ENCODE assay signal across 8 mouse cellular contexts in the genomic region with DNA sequence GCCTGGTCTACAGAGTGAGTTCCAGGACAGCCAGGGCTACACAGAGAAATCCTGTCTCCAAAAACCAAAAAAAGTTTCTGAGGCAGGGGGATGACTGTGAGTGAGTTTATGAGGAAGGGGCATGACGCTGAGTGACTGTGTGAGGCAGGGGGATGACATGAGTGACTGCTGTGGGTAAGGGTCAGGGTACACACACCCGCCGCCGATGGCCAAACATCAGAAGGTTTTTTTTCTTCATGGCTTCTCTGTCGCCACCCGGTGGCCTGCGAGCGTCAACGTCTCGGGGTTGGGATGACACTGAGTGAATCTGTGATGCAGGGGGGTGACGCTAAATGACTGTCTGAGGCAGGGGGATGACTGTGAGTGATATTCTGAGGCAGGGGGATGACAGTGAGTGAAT. TPM values are rescaled to one million over a fixed set of nuclear protein-coding genes. Genes with fewer than 3 reads are reported as not detected.
DNase-seq lines count a peak whose midpoint lies in the region; ATAC-seq lines count a peak whose summit lies in the region.
"Not testable (repeated sequence)": the region's sequence is repeated elsewhere in the genome, so short reads cannot be mapped to it uniquely, and the experiment has no call there.

No protein-coding gene starts in this region.

- not testable (repeated sequence) for H3K27me3 ChIP-seq in hindbrain, embryonic 13.5 days

- DNase-seq in ZHBTc4 (ENCODE audit: low read depth, low spot score): peak; percentile 36
- peak; percentile 65 to 81 for DNase-seq in cerebellum, postnatal 4 days (ENCODE audit: low spot score in 2 of 2)
- peak; percentile 47 to 70 for DNase-seq in frontal cortex, postnatal 25 days (ENCODE audit: low spot score in 2 of 2)
- peak; percentile 46 to 64 for DNase-seq in layer of hippocampus, postnatal 25 days (ENCODE audit: extremely low spot score in 1 of 2, low spot score in 1 of 2)
- DNase-seq in lung, postnatal 14 days: peak; percentile 81
- peak; percentile 54 for DNase-seq in ovary, postnatal 14 days (ENCODE audit: low spot score)
- DNase-seq in thymus, postnatal 14 days: peak; percentile 86

- peak overlapping the region; percentile 58 for H3K4me3 ChIP-seq in hindbrain, embryonic 13.5 days

- peak overlapping the region; percentile 84 for H3K9ac ChIP-seq in hindbrain, embryonic 13.5 days

- not testable (repeated sequence) for H3K4me1 ChIP-seq in hindbrain, embryonic 13.5 days (replicated peaks)

- peak overlapping the region; percentile 69 for H3K4me2 ChIP-seq in hindbrain, embryonic 13.5 days

- H3K36me3 ChIP-seq in hindbrain, embryonic 13.5 days: not testable (repeated sequence)

- H3K9me3 ChIP-seq in hindbrain, embryonic 13.5 days: not testable (repeated sequence)

- H3K27ac ChIP-seq in hindbrain, embryonic 13.5 days: peak overlapping the region; percentile 98

- WGBS in hindbrain, embryonic 13.5 days: under 1% methylated on average over 11 of the region's 11 CpGs

- ATAC-seq in hindbrain, embryonic 13.5 days (ENCODE audit: low FRiP score): peak; percentile 66

RNA-seq across cellular contexts. Expression of gene Ccr1, which starts 44.5 kb away (rescaled TPM):
- polyA plus RNA-seq in hindbrain, embryonic 13.5 days (2015; fragmentation: Nextera tagmentation; extraction: Ambion mirVana): 1.2 TPM in 2 replicates
- under 1 TPM; 0.28 to 0.37 TPM for total RNA-seq in layer of hippocampus, postnatal 25 days (2021)

RNA-seq across cellular contexts. Expression of gene Ccr1l1, which starts 54.2 kb away (rescaled TPM):
- not detected in 2 replicates for polyA plus RNA-seq in hindbrain, embryonic 13.5 days (2015; fragmentation: Nextera tagmentation; extraction: Ambion mirVana)
- total RNA-seq in layer of hippocampus, postnatal 25 days (2021): not detected

Comparison
In these comparisons a context has a peak if more than half of its experiments do, and no peak if none do; other contexts are left out.
1. Peak in every context shown above with its lines: DNase-seq, ATAC-seq, H3K4me3 ChIP-seq and H3K27ac ChIP-seq.
2. DNase-seq: peak in every context shown above with its lines; median percentile 86 in thymus, postnatal 14 days; 81 in lung, postnatal 14 days; 73 in cerebellum, postnatal 4 days; 58 in frontal cortex, postnatal 25 days; 55 in layer of hippocampus, postnatal 25 days; 54 in ovary, postnatal 14 days; 36 in ZHBTc4.